Mouse (Mus musculus) megakaryocyte, embryonic 14.5 days (primary cell): Measurements from ENCODE around the gene Ablim2.

Experiments used
- FLI1 ChIP-seq: IDR thresholded peaks from 2 replicates; pipeline ENCODE4 v1.6.1; 2012; ENCODE audit warnings: low read length, inconsistent platforms, mixed read lengths
- GATA1 ChIP-seq: IDR thresholded peaks from 3 replicates; pipeline ENCODE4 v1.6.1; 2012; ENCODE audit warnings: mixed read lengths, low read length, inconsistent platforms, borderline replicate concordance

GRCm38 (mm10) chr5:35814334-35814941 is 56.8 kb downstream of the Ablim2 start:
- TF ChIP-seq FLI1 = no peak
- no peak for TF ChIP-seq GATA1
